Mouse (Mus musculus) embryo, embryonic 10 days (tissue): ENCODE measurements around the gene Gm13272.
A peak's percentile ranks its signal among the peaks of the same experiment; 100 is the strongest.
"Not testable (repeated sequence)": the region's sequence is repeated elsewhere in the genome, so short reads cannot be mapped to it uniquely, and the experiment has no call there.

ENCODE experiments used
- DNase-seq: peaks from one replicate; pipeline ENCODE4 v3.0.0-alpha.2; 2015; ENCODE audit warnings: low spot score

Gm13272 gene

GRCm38 (mm10) chr4:88779550-88779949 is at the start of gene Gm13272:
Gm13272 (plus strand) TSS chr4:88779850.
- not testable (repeated sequence) for DNase-seq

GRCm38 (mm10) chr4:88738480-88738879 is 41.2 kb upstream of the Gm13272 start:
- peak; percentile 77 for DNase-seq

GRCm38 (mm10) chr4:88739036-88739435 is 40.6 kb upstream of the Gm13272 start:
- DNase-seq: no peak

- DNase-seq: no peak
These were observed 38.2 kb upstream of the Gm13272 start for GRCm38 (mm10) chr4:88741426-88741825.

- DNase-seq: no peak
These were observed 36.8 kb upstream of the Gm13272 start for GRCm38 (mm10) chr4:88742771-88743371.

GRCm38 (mm10) chr4:88744207-88744606 is 35.4 kb upstream of the Gm13272 start:
- DNase-seq: no peak

- DNase-seq: peak; percentile 41
These were observed 29.7 kb upstream of the Gm13272 start for GRCm38 (mm10) chr4:88749926-88750325.

GRCm38 (mm10) chr4:88754818-88755340 is 24.8 kb upstream of the Gm13272 start, which contains the start of gene Gm13271:
Gm13271 (plus strand) TSS chr4:88754868.
- not testable (repeated sequence) for DNase-seq

GRCm38 (mm10) chr4:88756581-88757513 is 22.8 kb upstream of the Gm13272 start:
- not testable (repeated sequence) for DNase-seq

GRCm38 (mm10) chr4:88757628-88758031 is 22.0 kb upstream of the Gm13272 start:
- DNase-seq: peak; percentile 89

GRCm38 (mm10) chr4:88758751-88759150 is 20.9 kb upstream of the Gm13272 start:
- DNase-seq: not testable (repeated sequence)

GRCm38 (mm10) chr4:88759610-88760268 is 19.9 kb upstream of the Gm13272 start, which contains the start of gene Gm13283:
Gm13283 (plus strand) TSS chr4:88760119.
- not testable (repeated sequence) for DNase-seq

- peak; percentile 87 for DNase-seq
These were observed 19.2 kb upstream of the Gm13272 start for GRCm38 (mm10) chr4:88760431-88760830.

GRCm38 (mm10) chr4:88761776-88762175 is 17.9 kb upstream of the Gm13272 start:
- DNase-seq: not testable (repeated sequence)

- DNase-seq: not testable (repeated sequence)
These were observed 17.3 kb upstream of the Gm13272 start for GRCm38 (mm10) chr4:88762341-88762740.

- peak; percentile 81 for DNase-seq
These were observed 16.1 kb upstream of the Gm13272 start for GRCm38 (mm10) chr4:88763384-88764018.

- not testable (repeated sequence) for DNase-seq
These were observed 6.1 kb upstream of the Gm13272 start, which contains the start of gene Gm13290 for GRCm38 (mm10) chr4:88773534-88773933. Gm13290 (plus strand) TSS chr4:88773834.

- not testable (repeated sequence) for DNase-seq
These were observed 3.0 kb upstream of the Gm13272 start, which contains the start of gene Gm13289 for GRCm38 (mm10) chr4:88776622-88777021. Gm13289 (plus strand) TSS chr4:88776922.

GRCm38 (mm10) chr4:88780320-88780719 is 670 bp downstream of the Gm13272 start:
- not testable (repeated sequence) for DNase-seq

- not testable (repeated sequence) for DNase-seq
These were observed 2.2 kb downstream of the Gm13272 start, which contains the start of gene Ifnz for GRCm38 (mm10) chr4:88781831-88782230. Ifnz (plus strand) TSS chr4:88782131.

GRCm38 (mm10) chr4:88782335-88782734 is 2.7 kb downstream of the Gm13272 start:
- not testable (repeated sequence) for DNase-seq
